Mouse (Mus musculus) kidney, postnatal 10 days (tissue): ENCODE results near the gene H2al2b.
"Not testable (repeated sequence)": the region's sequence is repeated elsewhere in the genome, so short reads cannot be mapped to it uniquely, and the experiment has no call there.

ENCODE experiments used
- DNase-seq: peaks from one replicate; pipeline ENCODE4 v3.0.0; 2021; ENCODE audit warnings: mixed read lengths

The H2al2b gene

GRCm38 (mm10) chrY:2720574-2720973 is at the start of gene H2al2b:
TSS of gene H2al2b (minus strand) at chrY:2720674.
- DNase-seq, result not testable (repeated sequence)
